Mouse (Mus musculus) kidney, adult 8-10 months (tissue): ENCODE data around the gene Lmntd1.
"Not testable (repeated sequence)": the region's sequence is repeated elsewhere in the genome, so short reads cannot be mapped to it uniquely, and the experiment has no call there.

Source experiments
- DNase-seq, 2 experiments: peaks; one replicate each; pipeline ENCODE4 v3.0.0; 2022

The Lmntd1 gene

DNA sequence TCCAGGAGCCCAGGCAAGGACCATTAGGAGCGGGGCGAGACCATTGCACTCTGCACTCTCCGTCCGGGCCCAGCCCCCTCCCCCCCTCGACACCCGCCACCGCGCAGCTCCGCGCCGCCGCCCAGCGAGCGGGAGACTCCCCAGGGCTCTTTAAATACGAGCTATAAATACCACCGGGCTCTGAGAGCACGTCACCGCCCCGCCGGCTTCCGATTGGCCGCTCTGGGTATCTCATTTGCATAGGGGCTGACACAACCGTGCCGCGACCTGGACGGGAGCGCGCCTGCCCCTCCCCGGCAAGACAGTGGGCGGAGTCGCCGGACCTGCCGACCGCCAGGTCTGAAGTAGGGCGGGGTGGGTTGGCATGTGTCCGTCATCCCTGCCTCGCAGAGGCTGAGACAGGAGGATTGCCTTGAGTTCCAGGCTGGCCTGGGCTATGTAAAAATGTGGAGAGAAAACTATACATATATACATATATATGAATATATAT lies 273.4 kb downstream of the Lmntd1 start:
- DNase-seq, result peak; percentile 97 to 98

GRCm38 (mm10) chr6:145339956-145340656 lies 274.0 kb downstream of the Lmntd1 start:
- peak; percentile 68 to 79 for DNase-seq

DNA sequence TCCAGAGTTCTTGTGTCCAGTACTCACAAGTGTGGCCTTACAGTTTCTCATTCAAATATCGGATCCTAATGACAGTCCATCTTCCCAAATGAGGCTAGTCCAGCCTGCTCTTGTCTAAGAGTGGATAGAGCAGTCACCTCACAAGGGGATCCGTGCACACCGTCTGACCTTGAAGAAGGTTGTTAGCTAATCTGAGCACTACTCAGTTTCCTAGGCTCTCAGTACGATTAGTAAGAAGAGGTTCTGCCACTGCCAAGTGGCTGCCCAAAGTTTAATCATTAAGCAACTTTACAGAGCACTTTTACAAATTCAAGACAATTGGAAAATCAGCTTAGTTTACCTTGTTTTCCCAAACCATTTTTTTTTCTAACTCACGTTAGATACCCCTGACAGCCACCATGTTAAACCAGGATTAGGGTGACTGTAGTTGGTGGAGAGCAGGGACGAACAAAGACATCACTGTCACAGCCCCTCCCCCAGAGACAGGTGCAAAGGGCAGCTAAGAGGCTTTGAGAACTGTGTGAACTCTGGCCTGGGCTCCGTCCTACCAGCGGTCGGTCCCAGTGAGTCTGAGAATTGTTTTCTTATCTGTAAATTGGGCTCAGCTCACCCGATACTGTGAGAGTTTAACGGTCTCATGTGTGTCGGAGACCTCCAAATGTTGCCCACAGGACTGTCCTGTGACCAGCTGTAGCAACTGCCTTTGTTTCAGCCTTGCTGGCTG lies 275.4 kb downstream of the Lmntd1 start:
- peak; percentile 71 to 75 for DNase-seq

DNA sequence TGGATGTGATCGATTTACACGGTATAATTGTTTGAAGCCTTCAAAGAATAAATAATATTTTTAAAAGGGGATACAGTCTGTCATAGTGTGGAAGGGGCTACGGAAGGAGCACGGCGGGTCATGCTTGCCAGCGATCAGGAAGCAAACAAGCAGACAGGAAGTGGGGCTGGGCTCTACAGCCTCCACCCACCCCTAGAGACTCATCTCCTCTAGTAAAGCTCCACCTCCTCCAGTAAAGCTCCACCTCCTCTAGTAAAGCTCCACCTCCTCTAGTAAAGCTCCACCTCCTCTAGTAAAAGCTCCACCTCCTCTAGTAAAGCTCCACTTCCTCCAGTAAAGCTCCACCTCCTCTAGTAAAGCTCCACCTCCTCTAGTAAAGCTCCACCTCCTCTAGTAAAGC lies 276.6 kb downstream of the Lmntd1 start:
- DNase-seq, result not testable (repeated sequence)

DNA sequence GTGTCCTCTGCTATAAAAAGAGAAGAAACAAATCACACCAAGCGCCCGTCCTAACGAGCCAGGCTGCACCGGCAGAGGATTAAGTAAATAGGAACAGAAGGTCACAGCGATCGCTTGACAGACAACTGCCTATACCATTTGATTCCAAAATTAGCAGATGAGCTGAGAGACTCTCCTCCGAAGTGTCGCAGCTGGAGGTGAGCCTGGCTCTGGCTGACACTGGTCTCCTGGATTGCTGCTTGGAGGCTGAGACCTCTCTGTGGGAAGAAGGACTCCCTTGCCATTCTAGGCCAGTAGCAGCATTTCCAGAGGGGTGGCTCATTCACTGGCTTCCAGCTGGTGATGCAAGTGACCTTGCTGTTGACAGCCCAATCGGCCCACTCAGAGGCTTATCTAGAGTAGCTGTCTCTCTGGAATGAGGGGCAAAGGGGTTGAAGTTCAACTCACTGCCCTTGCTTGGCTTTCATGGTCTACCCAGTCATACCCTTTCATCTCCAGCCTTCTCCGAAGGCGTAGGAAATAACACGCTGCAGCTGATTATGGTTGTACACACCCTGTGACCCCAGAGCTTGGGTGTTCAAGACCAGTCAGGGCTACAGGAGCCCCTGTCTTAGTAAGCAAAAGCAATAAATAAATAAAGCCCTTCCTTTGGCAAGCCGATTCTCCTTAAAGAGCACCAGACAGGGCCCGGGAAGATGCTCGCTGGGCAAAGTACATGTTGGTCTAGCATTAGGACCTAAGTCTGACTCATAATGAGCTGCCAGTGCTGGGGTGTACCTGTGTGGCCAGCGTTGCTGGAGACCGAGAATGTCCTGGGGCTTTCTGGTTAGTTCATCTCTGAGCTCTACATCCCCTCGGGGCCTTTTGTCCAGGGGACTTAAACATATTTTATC lies 278.0 kb downstream of the Lmntd1 start:
- DNase-seq, result no peak

GRCm38 (mm10) chr6:145334211-145334610 lies 279.9 kb downstream of the Lmntd1 start:
- no peak for DNase-seq

GRCm38 (mm10) chr6:145326141-145326806 lies 287.8 kb downstream of the Lmntd1 start:
- no peak for DNase-seq

DNA sequence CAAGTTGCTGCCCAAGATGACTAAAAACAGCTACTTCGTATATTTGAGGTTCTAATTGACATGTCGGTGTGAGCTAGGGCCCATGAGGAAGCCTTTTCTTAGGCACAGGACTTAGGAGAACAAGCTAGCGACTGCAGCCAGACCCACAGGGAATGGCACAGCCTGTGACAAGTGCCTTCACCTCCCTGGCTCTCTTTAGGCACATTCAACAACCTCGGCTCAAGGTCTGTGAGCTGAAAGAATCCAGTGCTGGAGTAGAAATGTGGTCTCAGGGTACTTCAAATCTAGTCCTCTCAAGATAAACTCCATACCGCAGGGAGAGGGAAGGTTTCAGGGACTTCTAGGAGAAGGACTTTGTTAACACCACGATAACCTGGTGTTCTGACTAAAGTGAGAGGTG lies 289.0 kb downstream of the Lmntd1 start:
- no peak for DNase-seq

- no peak for DNase-seq
These were observed 289.6 kb downstream of the Lmntd1 start for GRCm38 (mm10) chr6:145324470-145324869.

GRCm38 (mm10) chr6:145322246-145322645 lies 291.9 kb downstream of the Lmntd1 start:
- DNase-seq, result no peak

- DNase-seq, result no peak
These were observed 294.0 kb downstream of the Lmntd1 start for GRCm38 (mm10) chr6:145320156-145320555.
